Mouse (Mus musculus) heart, postnatal 0 days (tissue): ENCODE data around the gene H2-T24.

Source experiments
- CTCF ChIP-seq: IDR thresholded peaks from 2 replicates; pipeline ENCODE4 v1.5.1; 2016; ENCODE audit warnings: antibody characterized with exemption, control low read depth, low read depth
- EP300 ChIP-seq: IDR thresholded peaks from 2 replicates; pipeline ENCODE4 v1.6.1; 2016; ENCODE audit warnings: antibody characterized with exemption, low read depth

GRCm38 (mm10) chr17:36025901-36026300, 5.5 kb upstream of the H2-T24 start:
- TF ChIP-seq CTCF, result no peak
- TF ChIP-seq EP300, result no peak
